Mouse (Mus musculus): ENCODE data around the gene Dmbt1.
"Not testable (repeated sequence)": the region's sequence is repeated elsewhere in the genome, so short reads cannot be mapped to it uniquely, and the experiment has no call there.

The Dmbt1 gene

GRCm38 (mm10) chr7:131054808-131055370 lies 23.0 kb downstream of the Dmbt1 start:
- peak; percentile 57 for DNase-seq (ENCODE audit: low spot score)

GRCm38 (mm10) chr7:131057918-131058317 lies 26.1 kb downstream of the Dmbt1 start:
- not testable (repeated sequence) for DNase-seq (ENCODE audit: low spot score)

- DNase-seq (ENCODE audit: low spot score) = peak; percentile 2
These were observed 28.0 kb downstream of the Dmbt1 start for GRCm38 (mm10) chr7:131059808-131060207.

- DNase-seq (ENCODE audit: low spot score) = no peak
These were observed 30.7 kb downstream of the Dmbt1 start for GRCm38 (mm10) chr7:131062541-131062940.

- peak; percentile 17 for DNase-seq (ENCODE audit: low spot score)
These were observed 36.3 kb downstream of the Dmbt1 start for GRCm38 (mm10) chr7:131068191-131068590.

GRCm38 (mm10) chr7:131073476-131073875 lies 41.6 kb downstream of the Dmbt1 start:
- DNase-seq (ENCODE audit: low spot score) = not testable (repeated sequence)

GRCm38 (mm10) chr7:131074098-131074497 lies 42.2 kb downstream of the Dmbt1 start:
- DNase-seq (ENCODE audit: low spot score) = not testable (repeated sequence)

- DNase-seq (ENCODE audit: low spot score) = peak; percentile 50
These were observed 44.1 kb downstream of the Dmbt1 start for GRCm38 (mm10) chr7:131075956-131076355.

- DNase-seq (ENCODE audit: low spot score) = not testable (repeated sequence)
These were observed 50.5 kb downstream of the Dmbt1 start for GRCm38 (mm10) chr7:131082403-131082802.

GRCm38 (mm10) chr7:131112486-131112885 lies 80.6 kb downstream of the Dmbt1 start:
- peak; percentile 75 for DNase-seq (ENCODE audit: low spot score)

- DNase-seq (ENCODE audit: low spot score) = no peak
These were observed 81.8 kb downstream of the Dmbt1 start for GRCm38 (mm10) chr7:131113676-131114075.

GRCm38 (mm10) chr7:131114434-131114833 lies 82.6 kb downstream of the Dmbt1 start:
- no peak for DNase-seq (ENCODE audit: low spot score)

- DNase-seq (ENCODE audit: low spot score) = no peak
These were observed 90.5 kb downstream of the Dmbt1 start for GRCm38 (mm10) chr7:131122210-131122807.

- peak; percentile 20 for DNase-seq (ENCODE audit: low spot score)
These were observed 98.2 kb downstream of the Dmbt1 start for GRCm38 (mm10) chr7:131130021-131130420.

GRCm38 (mm10) chr7:131133181-131133580 lies 101.3 kb downstream of the Dmbt1 start:
- no peak for DNase-seq (ENCODE audit: low spot score)

GRCm38 (mm10) chr7:131146214-131146613 lies 114.4 kb downstream of the Dmbt1 start, which contains the start of gene 4933402N03Rik:
TSS of gene 4933402N03Rik (minus strand) at chr7:131146314.
- no peak for DNase-seq (ENCODE audit: low spot score)

- DNase-seq (ENCODE audit: low spot score) = no peak
These were observed 118.3 kb downstream of the Dmbt1 start for GRCm38 (mm10) chr7:131150179-131150578.

- DNase-seq (ENCODE audit: low spot score) = no peak
These were observed 121.2 kb downstream of the Dmbt1 start for GRCm38 (mm10) chr7:131153044-131153443.

- no peak for DNase-seq (ENCODE audit: low spot score)
These were observed 130.4 kb downstream of the Dmbt1 start for GRCm38 (mm10) chr7:131162251-131162650.

GRCm38 (mm10) chr7:131167771-131168170 lies 135.9 kb downstream of the Dmbt1 start:
- DNase-seq (ENCODE audit: low spot score) = no peak

GRCm38 (mm10) chr7:131169099-131169498 lies 137.2 kb downstream of the Dmbt1 start:
- DNase-seq (ENCODE audit: low spot score) = no peak

All from embryo, embryonic 10.5 days (tissue).